In the genomic region with DNA sequence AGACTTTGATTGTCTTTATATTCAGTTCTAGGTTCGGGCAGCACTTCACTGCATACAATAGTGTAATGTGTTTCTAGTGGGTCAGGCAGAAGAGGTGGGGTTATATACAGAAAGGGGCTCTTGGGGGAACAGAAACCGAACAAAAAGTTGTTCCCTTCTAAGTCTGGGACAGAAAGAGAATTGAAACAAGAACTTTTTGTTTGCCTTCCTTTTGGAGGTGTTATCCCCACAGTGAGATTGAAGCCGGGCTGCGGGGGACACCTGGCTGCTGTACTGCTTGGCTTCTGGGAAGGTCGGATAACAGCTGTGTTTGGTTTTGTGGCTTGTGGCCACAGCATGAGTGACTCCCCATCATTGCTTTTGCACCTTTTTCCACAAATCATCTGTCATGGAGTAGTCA, we compare ENCODE assay signal across 16 mouse cellular contexts.
"Had no signal": no experiment of that assay in that cellular context is flagged by ENCODE, and none has a peak within 500 bp of the region (broad histone marks: within the 10 kb centered on the region; RNA-seq: fewer than 3 reads in every experiment).

No protein-coding gene starts in this region.

- H3K27ac ChIP-seq: layer of hippocampus, adult 2 months; liver, embryonic 13.5 days; midbrain, embryonic 10.5 days; midbrain, embryonic 15.5 days; neural tube, embryonic 13.5 days; stomach, postnatal 0 days had no signal

- ATAC-seq: intestine, embryonic 16.5 days; midbrain, embryonic 15.5 days had no signal

- DNase-seq: kidney, adult 18-20 months; kidney, adult 9 months; kidney, postnatal 25 days; layer of hippocampus, adult 9-11 months; liver, embryonic 13.5 days; lung, adult 2 months; lung, postnatal 14 days; lung, postnatal 4 days; thymus, postnatal 25 days had no signal

- H3K36me3 ChIP-seq: liver, embryonic 13.5 days; midbrain, embryonic 10.5 days; midbrain, embryonic 15.5 days; neural tube, embryonic 13.5 days had no signal

- H3K9ac ChIP-seq: liver, embryonic 13.5 days; midbrain, embryonic 15.5 days; neural tube, embryonic 13.5 days had no signal

- H3K4me1 ChIP-seq: liver, embryonic 13.5 days; neural tube, embryonic 13.5 days had no signal

- H3K4me3 ChIP-seq: layer of hippocampus, adult 2 months; liver, embryonic 13.5 days; megakaryocyte, embryonic 14.5 days; midbrain, embryonic 10.5 days; midbrain, embryonic 15.5 days; neural tube, embryonic 13.5 days had no signal

- H3K9me3 ChIP-seq: liver, embryonic 13.5 days; midbrain, embryonic 10.5 days; midbrain, embryonic 15.5 days; neural tube, embryonic 13.5 days had no signal

- H3K4me2 ChIP-seq: liver, embryonic 13.5 days; midbrain, embryonic 15.5 days; neural tube, embryonic 13.5 days had no signal
